Mouse (Mus musculus): ENCODE measurements at regions not wholly inside any gene's neighbourhood (a gene's known extent, or its start where the extent isn't known, plus 50 kb on each side); places are given as distances from the start of the nearest gene placed in this dataset.

DNA sequence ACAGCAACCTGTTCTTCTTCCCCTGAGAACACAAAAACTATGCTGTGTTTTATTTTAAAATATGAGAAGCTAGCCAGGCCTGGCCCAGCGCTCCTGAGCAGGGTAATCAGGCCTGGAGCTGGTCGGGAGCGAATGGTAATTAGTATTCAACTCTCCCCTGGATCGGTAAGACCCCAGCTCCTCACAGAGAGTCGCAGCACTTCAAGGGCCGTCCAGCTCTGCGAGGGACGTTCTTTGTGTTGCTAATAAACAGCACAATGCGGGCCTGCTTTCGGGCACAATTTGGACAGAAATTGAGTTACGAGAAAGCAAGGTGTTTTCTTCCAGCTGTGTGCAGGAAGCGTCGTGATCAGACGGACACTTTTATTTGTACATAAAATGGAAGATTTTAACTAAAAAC is 69.5 kb upstream of the Spaca7 start:
- peaks cover 10% of the 10 kb centered on the region for H3K4me1 ChIP-seq (replicated peaks)
- H3K4me3 ChIP-seq (replicated peaks): no peak overlapping the region
- no peak overlapping the region for H3K9ac ChIP-seq (replicated peaks)
- H3K4me2 ChIP-seq: no peak overlapping the region
- 1% methylated on average over 14 of the region's 14 CpGs for WGBS
- ATAC-seq (ENCODE audit: insufficient number of reproducible peaks, insufficient read depth, low FRiP score, low TSS enrichment, low read depth): no peak
- no peak overlapping the region for H3K27ac ChIP-seq
- H3K9me3 ChIP-seq: no peaks in the 10 kb centered on the region
- H3K27me3 ChIP-seq: peaks cover 90% of the 10 kb centered on the region
- H3K36me3 ChIP-seq: no peaks in the 10 kb centered on the region

DNA sequence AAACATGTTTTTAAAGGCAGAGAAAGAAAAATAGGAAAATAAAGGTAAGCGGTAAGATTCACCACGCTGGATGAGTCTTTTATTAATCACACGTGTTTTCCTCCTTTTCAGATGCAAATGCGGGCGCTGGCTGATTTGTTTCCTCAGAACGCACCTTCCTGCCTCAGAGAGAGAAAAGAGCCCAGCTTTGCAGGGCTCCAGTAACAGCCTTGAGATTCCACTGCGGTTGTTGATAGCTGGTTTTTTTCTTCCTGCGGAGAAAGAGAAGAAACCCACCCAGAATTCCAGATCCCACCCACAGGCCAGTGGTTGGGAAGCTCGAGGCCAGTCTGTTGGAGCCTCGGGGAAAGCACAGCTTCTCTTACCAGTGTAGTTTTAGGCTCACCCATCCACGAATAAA is 68.6 kb upstream of the Spaca7 start:
- Histone ChIP-seq H3K4me2 (no peak overlapping the region), H3K36me3 (no peaks in the 10 kb centered on the region), H3K27me3 (peaks cover 92% of the 10 kb centered on the region), H3K4me3 (replicated peaks) (no peak overlapping the region), H3K9me3 (no peaks in the 10 kb centered on the region), H3K27ac (no peak overlapping the region), H3K4me1 (replicated peaks) (peaks cover 10% of the 10 kb centered on the region), H3K9ac (replicated peaks) (no peak overlapping the region)
- no peak for ATAC-seq (ENCODE audit: insufficient number of reproducible peaks, insufficient read depth, low FRiP score, low TSS enrichment, low read depth)
- 1% methylated on average over 11 of the region's 11 CpGs for WGBS

DNA sequence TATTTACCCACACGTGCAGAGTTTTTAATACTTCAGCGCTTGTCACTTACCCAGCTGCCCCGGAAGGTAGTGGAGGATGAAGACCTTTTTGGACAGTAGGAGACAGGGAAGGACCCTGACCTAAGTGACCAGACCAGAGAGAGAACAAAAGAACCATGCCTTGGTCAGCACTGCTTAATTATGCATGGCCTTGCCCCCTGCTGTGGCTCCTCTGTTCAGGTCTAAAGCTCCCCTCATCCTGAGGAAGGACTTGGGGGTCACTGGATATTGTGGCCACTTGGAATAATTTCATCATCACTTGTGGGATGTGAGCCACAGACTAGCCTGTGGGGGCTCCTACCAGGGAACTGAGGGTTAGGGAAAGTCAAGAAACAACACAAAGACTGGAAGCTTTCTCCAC is 68.1 kb upstream of the Spaca7 start:
- peaks cover 92% of the 10 kb centered on the region for H3K27me3 ChIP-seq
- H3K4me1 ChIP-seq (replicated peaks): peaks cover 10% of the 10 kb centered on the region
- H3K4me2 ChIP-seq: no peak overlapping the region
- no peak overlapping the region for H3K27ac ChIP-seq
- no peaks in the 10 kb centered on the region for H3K36me3 ChIP-seq
- no peak overlapping the region for H3K4me3 ChIP-seq (replicated peaks)
- H3K9me3 ChIP-seq: no peaks in the 10 kb centered on the region
- no peak for ATAC-seq (ENCODE audit: insufficient number of reproducible peaks, insufficient read depth, low FRiP score, low TSS enrichment, low read depth)
- 18% methylated on average over 3 of the region's 3 CpGs for WGBS
- no peak overlapping the region for H3K9ac ChIP-seq (replicated peaks)

DNA sequence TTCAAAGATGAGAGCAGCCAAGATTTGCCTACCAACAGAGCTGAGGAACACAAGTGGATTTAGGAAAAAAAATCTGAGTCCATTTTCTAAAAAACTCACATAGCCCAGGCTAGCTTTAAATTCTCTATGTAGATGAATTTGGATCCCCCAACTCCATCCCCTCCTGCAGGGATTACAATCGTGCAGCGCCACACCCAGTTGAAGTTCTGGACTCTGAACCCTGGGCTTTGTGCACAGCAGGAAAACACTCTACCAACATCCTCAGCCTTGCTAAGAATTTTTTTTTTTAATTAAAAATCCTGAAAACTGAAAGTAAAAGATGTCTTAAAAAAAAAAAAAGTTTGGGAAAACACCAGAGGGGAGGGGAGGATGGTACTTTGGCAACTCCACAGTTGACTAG is 62.6 kb upstream of the Spaca7 start:
- no peak overlapping the region for H3K9ac ChIP-seq (replicated peaks)
- peaks cover 55% of the 10 kb centered on the region for H3K27me3 ChIP-seq
- no peak overlapping the region for H3K27ac ChIP-seq
- no peaks in the 10 kb centered on the region for H3K36me3 ChIP-seq
- H3K4me1 ChIP-seq (replicated peaks): 0 out of 2 replicates have a peak, but pooled peaks cover 3% of the 10 kb centered on the region
- H3K4me2 ChIP-seq: no peak overlapping the region
- H3K4me3 ChIP-seq (replicated peaks): no peak overlapping the region
- ATAC-seq (ENCODE audit: insufficient number of reproducible peaks, insufficient read depth, low FRiP score, low TSS enrichment, low read depth): no peak
- H3K9me3 ChIP-seq: no peaks in the 10 kb centered on the region
- WGBS: 61% methylated on average over 2 of the region's 2 CpGs

DNA sequence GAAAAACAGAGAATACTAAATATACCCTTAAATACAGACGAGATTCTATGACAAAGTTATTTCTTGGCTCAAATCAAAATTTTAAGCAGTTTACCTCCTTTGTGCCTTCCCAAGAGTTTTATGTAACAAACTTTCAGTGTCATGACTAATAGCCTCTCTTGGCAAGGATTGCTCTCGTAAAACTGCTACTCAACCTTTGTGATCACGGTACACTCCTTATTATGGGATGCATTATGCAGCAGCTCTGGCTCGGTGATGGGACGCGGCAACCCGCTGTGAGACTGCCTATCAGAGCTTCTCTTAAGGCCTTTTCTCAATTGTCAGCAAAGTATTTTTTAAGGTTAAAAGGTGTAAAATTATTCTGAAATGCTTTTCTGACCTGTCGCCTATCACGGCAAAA is 59.8 kb upstream of the Spaca7 start:
- no peak overlapping the region for H3K9ac ChIP-seq (replicated peaks)
- 71% methylated on average over 9 of the region's 9 CpGs for WGBS

DNA sequence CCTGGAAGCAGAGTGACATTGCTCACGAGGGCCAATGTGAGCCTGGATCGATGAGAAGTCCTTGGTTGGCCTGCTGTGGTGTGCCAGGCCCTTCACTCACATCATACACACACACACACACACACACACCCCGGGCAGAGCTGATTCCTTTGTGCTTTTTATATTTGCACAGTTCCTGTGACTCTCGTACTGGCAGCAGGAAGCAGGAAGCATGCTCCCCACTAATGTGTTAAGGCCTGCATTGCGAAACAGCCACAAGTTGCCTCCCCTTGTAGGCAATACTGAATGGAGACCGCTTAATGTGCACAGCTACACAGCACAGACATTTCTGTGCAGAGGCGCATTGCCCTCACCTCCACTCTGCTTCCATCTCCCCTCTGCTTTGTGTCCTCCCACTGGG is 58.7 kb upstream of the Spaca7 start:
- ATAC-seq (ENCODE audit: insufficient number of reproducible peaks, insufficient read depth, low FRiP score, low TSS enrichment, low read depth): no peak
- Histone ChIP-seq H3K36me3 (no peaks in the 10 kb centered on the region), H3K4me2 (no peak overlapping the region), H3K27ac (no peak overlapping the region), H3K9ac (replicated peaks) (no peak overlapping the region), H3K4me3 (replicated peaks) (no peak overlapping the region), H3K9me3 (no peaks in the 10 kb centered on the region), H3K27me3 (peaks cover 18% of the 10 kb centered on the region), H3K4me1 (replicated peaks) (0 out of 2 replicates have a peak, but pooled peaks cover 3% of the 10 kb centered on the region)
- 76% methylated on average over 7 of the region's 7 CpGs for WGBS

More for the DNA sequence above, 59.8 kb upstream of the Spaca7 start:
- Histone ChIP-seq H3K27ac (no peak overlapping the region), H3K27me3 (peaks cover 29% of the 10 kb centered on the region), H3K4me2 (no peak overlapping the region), H3K4me3 (replicated peaks) (no peak overlapping the region), H3K36me3 (no peaks in the 10 kb centered on the region), H3K9me3 (no peaks in the 10 kb centered on the region), H3K4me1 (replicated peaks) (0 out of 2 replicates have a peak, but pooled peaks cover 3% of the 10 kb centered on the region)
- ATAC-seq (ENCODE audit: insufficient number of reproducible peaks, insufficient read depth, low FRiP score, low TSS enrichment, low read depth): no peak

DNA sequence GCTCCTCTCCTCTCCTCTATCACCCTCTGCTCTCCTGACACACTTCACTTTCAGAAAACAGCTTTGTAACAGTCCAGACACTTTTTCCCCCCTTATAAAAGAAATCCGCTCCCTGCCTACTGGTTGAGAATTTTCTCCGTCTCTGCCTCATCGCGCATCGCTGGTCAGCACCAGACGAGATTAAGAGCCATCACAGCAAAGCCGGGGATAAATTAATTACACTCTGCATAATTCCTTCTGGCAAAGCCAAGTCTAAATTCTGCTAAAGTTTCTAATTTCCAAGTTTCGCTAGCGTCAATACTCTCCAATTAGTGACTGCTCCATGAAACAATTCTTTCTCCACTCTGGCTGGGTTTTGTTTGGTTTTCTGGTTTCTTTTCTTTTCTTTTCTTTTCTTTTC is 51.2 kb upstream of the Spaca7 start:
- Histone ChIP-seq H3K36me3 (no peaks in the 10 kb centered on the region), H3K4me3 (replicated peaks) (no peak overlapping the region), H3K27me3 (peaks cover 23% of the 10 kb centered on the region; the same call in 1 of the 2 replicates), H3K4me1 (replicated peaks) (no peaks in the 10 kb centered on the region), H3K9ac (replicated peaks) (no peak overlapping the region), H3K9me3 (peaks cover 5% of the 10 kb centered on the region; the same call in 1 of the 2 replicates), H3K27ac (no peak overlapping the region), H3K4me2 (no peak overlapping the region)
- no peak for ATAC-seq (ENCODE audit: insufficient number of reproducible peaks, insufficient read depth, low FRiP score, low TSS enrichment, low read depth)
- 65% methylated on average over 9 of the region's 9 CpGs for WGBS

Measured in limb, embryonic 12.5 days (tissue).